Mouse (Mus musculus) hindbrain, embryonic 11.5 days (tissue): Measurements from ENCODE around the gene Sh3bp5l. TPM values are rescaled to one million over a fixed set of nuclear protein-coding genes. Genes with fewer than 3 reads are reported as not detected.
"Not testable (repeated sequence)": the region's sequence is repeated elsewhere in the genome, so short reads cannot be mapped to it uniquely, and the experiment has no call there.

Source experiments
- ATAC-seq: fragments of 200-750 bp; cut with Nextera tagmentation; 2 replicates; pipeline ENCODE4 v1.8.0; 2017; ENCODE audit warnings: mild to moderate bottlenecking, moderate TSS enrichment, moderate library complexity; ENCODE audit not compliant: low FRiP score
- DNase-seq: peaks from one replicate; pipeline ENCODE4 v3.0.0-alpha.2; 2015; ENCODE audit warnings: low spot score
- H3K27ac ChIP-seq: fragments of 300-500 bp; sonication (generic); 2 replicates; pipeline ENCODE4 v1.5.1; 2014; ENCODE audit warnings: mild to moderate bottlenecking, low read depth, low read length
- H3K27me3 ChIP-seq: fragments of 300-500 bp; sonication (generic); 2 replicates; pipeline ENCODE4 v1.6.1; 2014; ENCODE audit warnings: mild to moderate bottlenecking, low read length, moderate library complexity, mixed read lengths; ENCODE audit not compliant: control insufficient read depth, insufficient read depth
- H3K36me3 ChIP-seq: fragments of 300-500 bp; sonication (generic); 2 replicates; pipeline ENCODE4 v1.6.1; 2014; ENCODE audit warnings: mild to moderate bottlenecking, low read length, moderate library complexity, mixed read lengths; ENCODE audit not compliant: control insufficient read depth, insufficient read depth
- H3K4me1 ChIP-seq: fragments of 300-500 bp; sonication (generic); replicated peaks from 2 replicates; pipeline ENCODE4 v1.6.1; 2014; ENCODE audit warnings: low read length, mixed read lengths; ENCODE audit not compliant: control insufficient read depth, insufficient read depth
- H3K4me2 ChIP-seq: fragments of 300-500 bp; sonication (generic); replicated peaks from 2 replicates; pipeline ENCODE4 v1.6.1; 2014; ENCODE audit warnings: mild to moderate bottlenecking, low read depth, low read length
- H3K4me3 ChIP-seq: fragments of 300-500 bp; sonication (generic); 2 replicates; pipeline ENCODE4 v1.5.1; 2014; ENCODE audit warnings: low read depth, low read length
- H3K9ac ChIP-seq: fragments of 300-500 bp; sonication (generic); 2 replicates; pipeline ENCODE4 v1.6.1; 2014; ENCODE audit warnings: low read depth, low read length
- H3K9me3 ChIP-seq: fragments of 300-500 bp; sonication (generic); 2 replicates; pipeline ENCODE4 v1.6.1; 2016; ENCODE audit warnings: low read length; ENCODE audit not compliant: control insufficient read depth
- WGBS: fragments of 180-500 bp; shearing (Covaris S2); extraction: QIAGEN DNeasy Blood & Tissue Kit; methylation state at CpG from one replicate; pipeline ENCODE4 v1.1.7; 2014; 5-methylcytosine and 5-hydroxymethylcytosine counted together
- polyA plus RNA-seq: library from polyadenylated mRNA; unstranded; fragments of >200 nt; fragmentation: Nextera tagmentation; extraction: Ambion mirVana; gene quantifications from 2 replicates; pipeline ENCODE4 v1.2.1, GENCODE M21; 2014

Sh3bp5l gene
- polyA plus RNA-seq, 1 experiment from 2014 or later, result 23.4 TPM

DNA sequence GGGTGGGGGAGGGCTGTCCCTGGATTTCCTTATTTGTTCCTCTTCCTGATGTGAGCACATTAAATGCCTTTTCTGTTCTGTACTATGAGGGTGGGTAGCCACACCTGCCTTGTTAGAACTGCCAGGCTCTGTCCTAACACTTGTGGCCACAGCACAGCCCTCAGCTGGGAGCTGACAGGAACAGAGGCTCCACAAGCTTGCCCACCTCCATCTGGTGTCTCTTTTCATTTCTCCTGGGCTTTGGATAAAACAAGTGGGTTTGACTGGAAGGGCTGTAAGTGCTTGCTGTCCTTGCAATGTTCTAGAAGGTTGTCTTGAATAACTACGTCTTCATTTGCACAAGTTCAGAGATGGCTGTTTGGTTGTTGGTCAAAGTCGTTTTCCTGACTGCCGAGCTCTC lies 24.4 kb downstream of the Sh3bp5l start:
- Histone ChIP-seq H3K36me3 (no peaks in the 10 kb centered on the region), H3K9ac (no peak overlapping the region), H3K4me1 (no peaks in the 10 kb centered on the region), H3K4me3 (no peak overlapping the region), H3K9me3 (no peaks in the 10 kb centered on the region), H3K27ac (no peak overlapping the region), H3K27me3 (no peaks in the 10 kb centered on the region), H3K4me2 (no peak overlapping the region)
- no peak for ATAC-seq
- whole genome bisulfite sequencing, result 85% methylated on average over 3 of the region's 3 CpGs
- DNase-seq, result no peak

DNA sequence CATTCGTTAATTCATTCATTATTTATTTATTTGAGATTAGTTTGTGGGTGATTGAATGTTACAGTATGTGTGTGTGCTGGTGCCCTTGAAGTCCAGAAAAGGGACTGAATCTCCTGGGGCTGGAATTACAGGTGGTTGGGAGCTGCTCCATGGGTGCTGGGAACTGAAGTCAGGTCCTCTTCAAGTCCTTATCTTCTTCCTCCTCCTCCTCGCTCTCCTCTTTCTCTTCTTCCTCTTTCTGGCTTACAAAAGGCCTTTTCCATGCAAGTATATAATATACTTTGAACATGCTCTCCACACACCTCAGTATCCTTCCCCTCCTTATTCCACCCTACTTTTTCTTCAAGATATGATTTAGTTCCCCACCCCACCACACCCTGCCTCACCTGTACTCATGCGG lies 26.5 kb downstream of the Sh3bp5l start:
- Histone ChIP-seq H3K9me3 (no peaks in the 10 kb centered on the region), H3K27me3 (no peaks in the 10 kb centered on the region), H3K36me3 (no peaks in the 10 kb centered on the region), H3K4me3 (no peak overlapping the region), H3K4me2 (no peak overlapping the region), H3K27ac (no peak overlapping the region), H3K9ac (no peak overlapping the region), H3K4me1 (no peaks in the 10 kb centered on the region)
- WGBS, result 91% methylated on average over 3 of the region's 3 CpGs
- DNase-seq (no peak), ATAC-seq (no peak)

DNA sequence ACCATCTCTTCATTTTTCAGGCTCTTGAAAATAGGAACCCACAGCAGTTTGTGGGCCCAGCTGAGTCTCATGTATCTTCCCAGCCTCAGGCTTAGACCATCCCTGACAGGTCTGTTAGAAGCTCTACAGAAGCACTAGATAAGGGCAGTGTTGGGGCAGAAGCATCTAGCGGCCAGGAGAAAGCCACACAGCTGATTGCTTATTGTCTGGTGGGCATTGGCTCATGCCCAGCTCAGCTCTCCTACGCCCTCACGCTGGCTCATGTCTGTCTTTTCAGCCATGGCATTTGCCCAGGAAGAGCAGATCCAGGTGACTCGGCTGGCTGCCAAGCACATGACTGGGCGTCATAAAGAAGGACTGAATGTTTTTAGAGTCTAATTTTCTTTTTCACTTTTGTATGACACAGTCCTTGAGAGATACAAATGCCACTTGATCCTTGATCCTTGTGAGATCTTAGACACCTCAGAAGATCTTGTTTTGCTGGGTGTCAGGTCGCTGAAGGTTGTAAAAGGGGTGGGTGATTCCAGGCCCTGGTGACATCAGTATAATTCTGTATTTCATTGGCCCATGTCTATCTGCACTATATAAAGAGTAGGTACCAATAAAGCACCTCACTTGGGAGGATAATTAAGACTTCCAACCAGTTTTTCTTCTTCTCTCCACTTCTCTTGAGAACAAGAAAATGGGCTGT lies 27.5 kb downstream of the Sh3bp5l start:
- 89% methylated on average over 6 of the region's 6 CpGs for WGBS
- ATAC-seq, result no peak

DNA sequence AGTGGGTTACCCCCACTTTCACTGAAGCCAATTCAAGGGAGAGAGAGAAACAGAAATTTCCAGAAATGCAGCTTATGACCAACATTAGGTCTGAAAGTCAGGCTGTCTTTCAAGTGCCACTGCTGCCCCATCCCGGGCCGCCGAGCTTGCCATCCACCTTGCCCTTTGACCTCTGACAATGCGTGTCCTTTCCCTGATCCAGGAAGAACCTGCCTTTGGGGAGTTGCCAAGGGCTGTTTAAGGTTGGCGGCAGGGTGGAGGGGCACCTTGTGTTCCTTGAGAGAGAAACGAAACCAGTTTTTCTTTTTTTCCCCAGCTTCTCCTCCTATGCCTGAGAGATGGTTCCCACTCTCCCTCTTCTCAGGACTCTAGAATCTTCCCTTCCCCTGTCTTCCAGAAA lies 32.0 kb downstream of the Sh3bp5l start:
- not testable (repeated sequence) for H3K4me3 ChIP-seq, DNase-seq, H3K4me1 ChIP-seq, H3K9ac ChIP-seq, H3K9me3 ChIP-seq, ATAC-seq, H3K27ac ChIP-seq, H3K27me3 ChIP-seq, H3K4me2 ChIP-seq, H3K36me3 ChIP-seq
- WGBS, result no CpG with 5 or more reads among the region's 6 CpGs

More for the DNA sequence above, 27.5 kb downstream of the Sh3bp5l start:
- no peak overlapping the region for H3K9ac ChIP-seq
- H3K4me1 ChIP-seq, result no peaks in the 10 kb centered on the region
- no peaks in the 10 kb centered on the region for H3K36me3 ChIP-seq
- no peak overlapping the region for H3K4me2 ChIP-seq
- DNase-seq, result no peak
- no peak overlapping the region for H3K4me3 ChIP-seq
- no peaks in the 10 kb centered on the region for H3K9me3 ChIP-seq
- no peaks in the 10 kb centered on the region for H3K27me3 ChIP-seq
- no peak overlapping the region for H3K27ac ChIP-seq

DNA sequence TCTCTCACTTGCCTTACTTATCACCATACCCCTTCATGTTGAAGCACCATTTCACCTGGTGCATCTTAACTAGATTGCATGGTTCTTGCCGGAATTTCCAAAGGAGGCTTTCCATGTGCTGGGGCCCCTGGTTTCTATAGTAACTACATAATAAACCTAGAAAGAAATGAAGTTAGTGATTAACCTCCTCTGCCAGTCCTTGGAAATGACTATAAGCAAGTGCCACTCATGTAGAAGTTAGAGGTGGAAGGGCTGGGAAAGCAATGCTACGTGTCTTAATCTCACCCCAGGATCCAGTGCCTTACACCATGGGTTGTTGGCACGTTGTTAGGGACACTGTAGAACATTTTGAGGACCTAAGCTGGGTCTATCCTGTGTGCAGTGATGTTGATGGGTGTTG lies 33.9 kb downstream of the Sh3bp5l start:
- Histone ChIP-seq H3K4me2 (no peak overlapping the region), H3K36me3 (no peaks in the 10 kb centered on the region), H3K27me3 (no peaks in the 10 kb centered on the region), H3K9me3 (no peaks in the 10 kb centered on the region), H3K27ac (no peak overlapping the region), H3K9ac (no peak overlapping the region), H3K4me3 (no peak overlapping the region), H3K4me1 (no peaks in the 10 kb centered on the region)
- 74% methylated on average over 3 of the region's 3 CpGs for WGBS
- no peak for DNase-seq
- ATAC-seq, result no peak

DNA sequence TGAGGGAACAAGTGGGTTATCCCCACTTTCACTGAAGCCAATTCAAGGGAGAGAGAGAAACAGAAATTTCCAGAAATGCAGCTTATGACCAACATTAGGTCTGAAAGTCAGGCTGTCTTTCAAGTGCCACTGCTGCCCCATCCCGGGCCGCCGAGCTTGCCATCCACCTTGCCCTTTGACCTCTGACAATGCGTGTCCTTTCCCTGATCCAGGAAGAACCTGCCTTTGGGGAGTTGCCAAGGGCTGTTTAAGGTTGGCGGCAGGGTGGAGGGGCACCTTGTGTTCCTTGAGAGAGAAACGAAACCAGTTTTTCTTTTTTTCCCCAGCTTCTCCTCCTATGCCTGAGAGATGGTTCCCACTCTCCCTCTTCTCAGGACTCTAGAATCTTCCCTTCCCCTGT lies 35.7 kb downstream of the Sh3bp5l start:
- H3K4me3 ChIP-seq, H3K4me1 ChIP-seq, H3K9ac ChIP-seq, H3K36me3 ChIP-seq, H3K27me3 ChIP-seq, ATAC-seq, H3K27ac ChIP-seq, DNase-seq, H3K4me2 ChIP-seq, H3K9me3 ChIP-seq: not testable (repeated sequence)
- WGBS, result no CpG with 5 or more reads among the region's 6 CpGs

DNA sequence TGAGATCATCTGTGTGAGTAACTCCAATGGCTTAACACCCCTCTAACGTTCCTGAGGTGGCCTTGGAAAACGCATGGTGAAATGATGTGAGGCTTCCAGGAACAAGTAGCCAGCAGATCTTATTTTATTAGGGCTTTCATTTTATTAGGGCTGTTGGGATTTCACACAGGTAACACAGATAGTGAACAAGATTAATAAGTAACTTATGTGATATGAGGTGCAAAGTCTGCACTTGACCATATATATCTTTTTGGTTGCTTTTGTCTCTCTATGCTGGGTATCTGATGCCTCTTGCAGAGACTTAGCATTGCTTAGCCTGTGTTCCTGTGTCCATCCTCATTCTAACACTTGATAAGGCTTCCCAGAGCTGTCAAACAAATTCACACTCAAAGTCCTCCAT lies 46.7 kb downstream of the Sh3bp5l start:
- Histone ChIP-seq H3K27ac (no peak overlapping the region), H3K36me3 (no peaks in the 10 kb centered on the region), H3K9me3 (no peaks in the 10 kb centered on the region), H3K4me1 (no peaks in the 10 kb centered on the region), H3K4me3 (no peak overlapping the region), H3K9ac (no peak overlapping the region), H3K27me3 (no peaks in the 10 kb centered on the region), H3K4me2 (no peak overlapping the region)
- WGBS, result 84% methylated on average over 2 of the region's 2 CpGs
- ATAC-seq, result no peak
- DNase-seq, result no peak

DNA sequence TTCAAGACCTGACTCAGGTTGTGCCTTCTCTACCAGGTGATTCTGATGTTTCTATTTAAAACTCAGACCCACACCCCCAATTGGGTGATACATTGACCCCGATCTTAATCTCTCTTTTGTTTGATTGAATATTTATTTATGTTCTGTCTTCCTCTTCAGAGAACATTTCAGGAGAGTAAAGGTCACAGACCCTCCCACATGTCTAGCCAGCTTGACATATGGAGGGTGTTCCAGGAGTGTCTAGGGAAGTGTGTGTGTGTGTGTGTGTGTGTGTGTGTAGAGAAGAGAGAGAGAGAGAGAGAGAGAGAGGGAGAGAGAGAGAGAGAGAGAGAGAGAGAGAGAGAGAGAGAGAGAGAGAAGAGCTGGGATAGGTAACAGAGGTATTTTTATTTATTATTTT lies 47.2 kb downstream of the Sh3bp5l start:
- Histone ChIP-seq H3K27ac (no peak overlapping the region), H3K27me3 (no peaks in the 10 kb centered on the region), H3K4me2 (no peak overlapping the region), H3K9ac (no peak overlapping the region), H3K4me1 (no peaks in the 10 kb centered on the region), H3K36me3 (no peaks in the 10 kb centered on the region), H3K4me3 (no peak overlapping the region), H3K9me3 (no peaks in the 10 kb centered on the region)
- WGBS, result 76% methylated on average over 1 of the region's 1 CpGs
- DNase-seq (no peak), ATAC-seq (no peak)

DNA sequence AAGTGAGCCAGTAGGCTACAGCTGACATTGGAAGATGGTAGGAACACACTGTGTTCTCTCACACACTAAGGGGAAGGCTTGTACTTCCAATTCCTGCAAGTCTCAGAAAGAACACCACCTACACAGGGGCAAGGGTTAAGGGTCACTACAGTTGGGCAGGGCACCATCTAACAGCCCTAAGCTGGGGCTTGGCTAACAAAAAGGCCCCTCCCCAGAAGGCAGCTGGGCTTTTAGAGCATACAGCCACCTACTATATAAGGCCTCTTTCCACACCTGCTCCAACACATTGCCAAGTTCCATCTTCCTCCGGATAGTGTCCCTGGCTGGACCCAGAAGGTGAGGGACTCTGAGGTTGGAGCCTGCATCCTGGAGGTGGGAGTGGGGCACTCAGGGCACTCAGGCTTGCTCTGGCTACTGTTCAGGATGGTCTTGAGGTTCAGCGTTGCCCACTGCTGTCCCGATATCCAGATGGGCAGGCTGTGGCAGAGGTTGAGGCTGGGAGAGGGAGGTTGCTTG lies 48.3 kb downstream of the Sh3bp5l start, which contains the start of gene Lypd8:
Gene Lypd8, plus strand, starts transcription at position 281 of the 516 bp plus-strand sequence.
- 96% methylated on average over 3 of the region's 3 CpGs for WGBS
- H3K9me3 ChIP-seq, result no peaks in the 10 kb centered on the region
- ATAC-seq (no peak), DNase-seq (no peak)
- H3K36me3 ChIP-seq, result no peaks in the 10 kb centered on the region
- no peak within 1 kb of the TSS for H3K4me2 ChIP-seq
- H3K27me3 ChIP-seq, result no peaks in the 10 kb centered on the region
- H3K4me1 ChIP-seq, result no peaks in the 10 kb centered on the region
- no peak within 1 kb of the TSS for H3K4me3 ChIP-seq
- no peak within 1 kb of the TSS for H3K9ac ChIP-seq
- H3K27ac ChIP-seq, result no peak within 1 kb of the TSS
